Mouse (Mus musculus): Measurements from ENCODE around the gene Myl12a.

DNA sequence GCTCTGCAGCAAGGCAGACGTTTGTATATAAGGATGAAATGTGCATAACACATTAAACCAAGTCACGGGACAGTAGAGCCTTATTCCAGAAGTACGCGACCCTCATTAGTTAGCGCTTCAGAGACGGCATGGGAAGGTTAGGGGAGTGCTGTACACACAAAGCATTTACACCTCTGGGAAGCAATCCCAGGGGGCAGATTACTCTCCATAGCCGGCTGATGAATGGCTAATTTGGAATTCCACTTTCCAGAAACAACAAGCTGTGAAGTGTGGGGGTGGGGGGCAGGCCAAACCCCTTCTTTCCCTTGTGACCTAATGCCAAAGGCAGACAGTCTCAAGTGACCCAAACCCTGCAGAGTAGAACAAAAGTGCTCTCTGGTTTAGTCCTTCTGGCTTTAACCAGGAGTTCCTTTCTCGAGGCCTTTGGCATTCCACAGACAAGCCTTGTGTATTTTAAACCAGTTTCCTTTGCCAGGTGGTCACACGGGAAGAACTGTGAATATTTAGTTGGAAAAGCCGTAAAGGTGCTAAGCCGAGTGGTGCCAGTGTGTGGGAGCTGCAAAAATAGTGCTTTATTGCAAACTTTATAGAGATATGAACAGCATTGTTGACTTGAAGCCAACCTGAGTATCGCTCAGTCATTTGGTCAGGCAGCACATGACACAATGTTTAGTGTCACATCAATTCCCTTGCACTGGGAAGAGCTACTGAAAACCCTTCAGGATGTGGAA, 37.3 kb upstream of the Myl12a start:
- no peak for TF ChIP-seq CTCF (IDR thresholded peaks at IDR 0.05; ENCODE audit: control insufficient read depth, insufficient read depth, insufficient read length)
- peak; percentile 56 for TF ChIP-seq USF1 (IDR thresholded peaks at IDR 0.05; ENCODE audit: low read depth)
- no peak for TF ChIP-seq MAX (IDR thresholded peaks at IDR 0.05)
- no peak for TF ChIP-seq CEBPB (IDR thresholded peaks at IDR 0.05; ENCODE audit: low read depth)
